Mouse (Mus musculus): ENCODE results near the gene Sult6b2. TPM values are rescaled to one million over a fixed set of nuclear protein-coding genes. Genes with fewer than 3 reads are reported as not detected.

The Sult6b2 gene
- polyA plus RNA-seq, 1 experiment from 2014 or later, result not detected

- Histone ChIP-seq H3K27me3 (replicated peaks; ENCODE audit: insufficient read depth, low read length) (no peaks in the 10 kb centered on the region), H3K4me3 (ENCODE audit: low read depth, low read length) (no peak overlapping the region), H3K4me2 (replicated peaks; ENCODE audit: low read depth, low read length) (no peak overlapping the region), H3K4me1 (ENCODE audit: insufficient read depth, low read depth, low read length) (no peaks in the 10 kb centered on the region), H3K27ac (ENCODE audit: low read length) (no peak overlapping the region), H3K36me3 (ENCODE audit: insufficient read depth, low read length) (no peaks in the 10 kb centered on the region), H3K9me3 (ENCODE audit: low read length) (no peaks in the 10 kb centered on the region), H3K9ac (replicated peaks; ENCODE audit: low read depth) (no peak overlapping the region)
- DNase-seq (ENCODE audit: low spot score), result no peak
- no peak for ATAC-seq
- WGBS, result 67% methylated on average over 9 of the region's 9 CpGs
- TF ChIP-seq CTCF (IDR thresholded peaks at IDR 0.05), result no peak
Measured at GRCm38 (mm10) chr6:142795087-142795486, 9.2 kb downstream of the Sult6b2 start.

GRCm38 (mm10) chr6:142793468-142793867, 10.8 kb downstream of the Sult6b2 start:
- Histone ChIP-seq H3K27me3 (replicated peaks; ENCODE audit: insufficient read depth, low read length) (no peaks in the 10 kb centered on the region), H3K4me3 (ENCODE audit: low read depth, low read length) (no peak overlapping the region), H3K4me2 (replicated peaks; ENCODE audit: low read depth, low read length) (no peak overlapping the region), H3K9me3 (ENCODE audit: low read length) (no peaks in the 10 kb centered on the region), H3K4me1 (ENCODE audit: insufficient read depth, low read depth, low read length) (no peaks in the 10 kb centered on the region), H3K27ac (ENCODE audit: low read length) (no peak overlapping the region), H3K36me3 (ENCODE audit: insufficient read depth, low read length) (no peaks in the 10 kb centered on the region), H3K9ac (replicated peaks; ENCODE audit: low read depth) (no peak overlapping the region)
- 44% methylated on average over 7 of the region's 7 CpGs for WGBS
- ATAC-seq (no peak), DNase-seq (ENCODE audit: low spot score) (peak; percentile 38)
- TF ChIP-seq CTCF (IDR thresholded peaks at IDR 0.05), result no peak
- no peak for TF ChIP-seq EP300 (IDR thresholded peaks at IDR 0.05)

- ATAC-seq (no peak), DNase-seq (ENCODE audit: low spot score) (no peak)
- 44% methylated on average over 13 of the region's 13 CpGs for WGBS
- no peaks in the 10 kb centered on the region for H3K36me3 ChIP-seq (ENCODE audit: insufficient read depth, low read length)
- no peak overlapping the region for H3K9ac ChIP-seq (replicated peaks; ENCODE audit: low read depth)
- no peaks in the 10 kb centered on the region for H3K9me3 ChIP-seq (ENCODE audit: low read length)
- no peaks in the 10 kb centered on the region for H3K27me3 ChIP-seq (replicated peaks; ENCODE audit: insufficient read depth, low read length)
- H3K27ac ChIP-seq (ENCODE audit: low read length), result no peak overlapping the region
- H3K4me1 ChIP-seq (ENCODE audit: insufficient read depth, low read depth, low read length), result no peaks in the 10 kb centered on the region
- no peak overlapping the region for H3K4me3 ChIP-seq (ENCODE audit: low read depth, low read length)
- TF ChIP-seq EP300 (IDR thresholded peaks at IDR 0.05) (no peak), CTCF (IDR thresholded peaks at IDR 0.05) (no peak)
- no peak overlapping the region for H3K4me2 ChIP-seq (replicated peaks; ENCODE audit: low read depth, low read length)
Measured at GRCm38 (mm10) chr6:142792241-142792968, 11.9 kb downstream of the Sult6b2 start.

GRCm38 (mm10) chr6:142789736-142790135, 14.6 kb downstream of the Sult6b2 start:
- WGBS, result 87% methylated on average over 10 of the region's 10 CpGs
- Histone ChIP-seq H3K4me3 (ENCODE audit: low read depth, low read length) (no peak overlapping the region), H3K4me1 (ENCODE audit: insufficient read depth, low read depth, low read length) (no peaks in the 10 kb centered on the region), H3K27me3 (replicated peaks; ENCODE audit: insufficient read depth, low read length) (no peaks in the 10 kb centered on the region), H3K9me3 (ENCODE audit: low read length) (no peaks in the 10 kb centered on the region), H3K9ac (replicated peaks; ENCODE audit: low read depth) (no peak overlapping the region), H3K36me3 (ENCODE audit: insufficient read depth, low read length) (no peaks in the 10 kb centered on the region), H3K27ac (ENCODE audit: low read length) (no peak overlapping the region), H3K4me2 (replicated peaks; ENCODE audit: low read depth, low read length) (no peak overlapping the region)
- no peak for TF ChIP-seq EP300 (IDR thresholded peaks at IDR 0.05)
- no peak for TF ChIP-seq CTCF (IDR thresholded peaks at IDR 0.05)
- no peak for DNase-seq (ENCODE audit: low spot score)
- no peak for ATAC-seq

- H3K27ac ChIP-seq (ENCODE audit: low read length), result no peak overlapping the region
- no peaks in the 10 kb centered on the region for H3K27me3 ChIP-seq (replicated peaks; ENCODE audit: insufficient read depth, low read length)
- 44% methylated on average over 18 of the region's 18 CpGs for WGBS
- TF ChIP-seq EP300 (IDR thresholded peaks at IDR 0.05), result no peak
- TF ChIP-seq CTCF (IDR thresholded peaks at IDR 0.05), result no peak
- peak; percentile 47 for ATAC-seq
- no peak overlapping the region for H3K9ac ChIP-seq (replicated peaks; ENCODE audit: low read depth)
- H3K4me3 ChIP-seq (ENCODE audit: low read depth, low read length), result no peak overlapping the region
- H3K4me1 ChIP-seq (ENCODE audit: insufficient read depth, low read depth, low read length), result no peaks in the 10 kb centered on the region
- H3K36me3 ChIP-seq (ENCODE audit: insufficient read depth, low read length), result no peaks in the 10 kb centered on the region
- no peak for DNase-seq (ENCODE audit: low spot score)
- no peaks in the 10 kb centered on the region for H3K9me3 ChIP-seq (ENCODE audit: low read length)
- no peak overlapping the region for H3K4me2 ChIP-seq (replicated peaks; ENCODE audit: low read depth, low read length)
Measured at GRCm38 (mm10) chr6:142788042-142788987, 16.0 kb downstream of the Sult6b2 start.

- DNase-seq (ENCODE audit: low spot score) (no peak), ATAC-seq (no peak)
- Histone ChIP-seq H3K4me1 (ENCODE audit: insufficient read depth, low read depth, low read length) (no peaks in the 10 kb centered on the region), H3K36me3 (ENCODE audit: insufficient read depth, low read length) (no peaks in the 10 kb centered on the region), H3K9ac (replicated peaks; ENCODE audit: low read depth) (no peak overlapping the region), H3K9me3 (ENCODE audit: low read length) (no peaks in the 10 kb centered on the region), H3K4me2 (replicated peaks; ENCODE audit: low read depth, low read length) (no peak overlapping the region), H3K27me3 (replicated peaks; ENCODE audit: insufficient read depth, low read length) (no peaks in the 10 kb centered on the region), H3K27ac (ENCODE audit: low read length) (no peak overlapping the region), H3K4me3 (ENCODE audit: low read depth, low read length) (no peak overlapping the region)
- WGBS, result 81% methylated on average over 21 of the region's 21 CpGs
- no peak for TF ChIP-seq CTCF (IDR thresholded peaks at IDR 0.05)
Measured at GRCm38 (mm10) chr6:142786106-142786505, 18.2 kb downstream of the Sult6b2 start.

Data from lung, postnatal 0 days (tissue).